Mouse (Mus musculus): ENCODE results near the gene Atf6b.

Atf6b gene

DNA sequence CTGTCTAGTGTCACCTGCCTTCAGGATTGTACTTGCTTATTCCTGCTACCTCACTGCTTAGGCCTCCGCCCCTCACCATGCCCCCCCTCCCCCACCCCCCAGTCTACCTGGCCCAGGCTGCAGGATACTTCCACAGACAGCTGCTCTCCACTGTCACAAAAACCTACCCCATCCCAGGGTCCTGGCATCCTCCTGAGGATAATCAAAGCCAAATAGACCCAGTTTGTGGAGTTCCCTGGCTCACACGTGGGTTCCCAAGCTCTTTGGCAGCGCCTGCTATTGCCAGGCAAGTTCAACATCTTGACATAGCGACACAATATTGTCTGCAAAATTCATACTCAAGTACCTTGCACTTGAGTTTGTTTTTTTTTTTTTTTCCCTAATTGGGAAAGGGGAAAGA is 33.7 kb downstream of the Atf6b start:
- DNase-seq (ENCODE audit: low read depth, low spot score) = no peak
- Histone ChIP-seq H3K36me3 (ENCODE audit: control insufficient read depth, insufficient read depth, low read length, poor library complexity, severe bottlenecking) (no peaks in the 10 kb centered on the region), H3K27me3 (ENCODE audit: control insufficient read depth, insufficient read depth, low read length, poor library complexity, severe bottlenecking) (no peaks in the 10 kb centered on the region)

DNA sequence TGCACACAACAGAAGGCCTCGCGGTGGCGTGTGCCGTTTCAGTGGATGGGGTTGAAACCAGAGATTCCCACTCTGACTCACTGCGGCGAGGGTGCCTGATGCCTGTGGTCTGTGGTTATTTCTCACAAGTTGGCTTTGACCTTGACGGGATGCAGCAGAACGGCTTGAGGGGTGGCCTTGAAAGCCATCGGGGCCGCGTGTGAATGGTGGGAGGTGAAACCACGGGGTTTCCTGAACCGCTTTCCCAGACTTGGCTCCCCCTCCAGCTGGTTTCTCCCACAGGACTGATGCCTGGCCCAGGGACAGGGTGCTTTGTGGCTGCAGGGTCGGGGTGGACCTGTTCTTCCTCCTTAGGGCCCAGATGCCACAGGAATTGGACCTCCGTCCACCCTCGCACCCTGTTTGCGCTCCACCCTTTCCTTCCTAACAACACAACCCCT is 34.2 kb downstream of the Atf6b start:
- H3K36me3 ChIP-seq (ENCODE audit: control insufficient read depth, insufficient read depth, low read length, poor library complexity, severe bottlenecking) = no peaks in the 10 kb centered on the region
- no peak for DNase-seq (ENCODE audit: low read depth, low spot score)
- no peaks in the 10 kb centered on the region for H3K27me3 ChIP-seq (ENCODE audit: control insufficient read depth, insufficient read depth, low read length, poor library complexity, severe bottlenecking)

DNA sequence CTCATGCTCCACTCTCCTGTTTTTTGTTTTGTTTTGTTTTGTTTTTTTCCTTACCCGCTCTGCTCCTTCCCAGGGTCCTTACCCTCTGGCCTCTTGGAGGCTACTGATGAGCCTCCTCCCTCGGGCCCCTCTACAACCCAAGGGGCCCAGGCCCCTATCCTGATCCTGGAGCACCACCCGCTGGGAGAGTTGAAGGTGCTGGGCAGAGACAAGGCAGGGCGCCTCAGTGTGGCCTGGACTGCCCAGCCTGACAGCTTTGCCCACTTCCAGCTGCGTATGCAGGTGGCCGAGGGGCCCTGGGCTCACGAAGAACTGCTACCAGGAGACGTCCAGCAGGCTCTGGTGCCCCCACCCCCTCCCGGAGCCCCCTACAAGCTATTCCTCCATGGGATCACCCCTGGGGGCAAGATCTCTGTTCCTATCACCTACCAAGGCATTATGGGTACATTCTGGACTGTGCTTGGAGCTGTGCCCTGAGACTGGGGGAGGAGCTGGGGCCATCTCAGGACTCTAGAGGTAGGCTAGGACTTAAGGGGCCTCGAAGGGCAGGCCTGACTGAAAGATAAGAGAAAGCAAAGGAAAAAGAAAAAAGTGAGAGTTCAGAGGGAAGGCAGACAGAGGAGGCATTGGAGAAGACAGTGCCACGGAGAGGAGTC is 35.1 kb downstream of the Atf6b start:
- DNase-seq (ENCODE audit: low read depth, low spot score) = no peak

GRCm38 (mm10) chr17:34683179-34683578 is 36.2 kb downstream of the Atf6b start:
- Histone ChIP-seq H3K36me3 (ENCODE audit: control insufficient read depth, insufficient read depth, low read length, poor library complexity, severe bottlenecking) (no peaks in the 10 kb centered on the region), H3K27me3 (ENCODE audit: control insufficient read depth, insufficient read depth, low read length, poor library complexity, severe bottlenecking) (no peaks in the 10 kb centered on the region)
- DNase-seq (ENCODE audit: low read depth, low spot score) = no peak

More for the DNA sequence above, 35.1 kb downstream of the Atf6b start:
- Histone ChIP-seq H3K27me3 (ENCODE audit: control insufficient read depth, insufficient read depth, low read length, poor library complexity, severe bottlenecking) (no peaks in the 10 kb centered on the region), H3K36me3 (ENCODE audit: control insufficient read depth, insufficient read depth, low read length, poor library complexity, severe bottlenecking) (no peaks in the 10 kb centered on the region)

DNA sequence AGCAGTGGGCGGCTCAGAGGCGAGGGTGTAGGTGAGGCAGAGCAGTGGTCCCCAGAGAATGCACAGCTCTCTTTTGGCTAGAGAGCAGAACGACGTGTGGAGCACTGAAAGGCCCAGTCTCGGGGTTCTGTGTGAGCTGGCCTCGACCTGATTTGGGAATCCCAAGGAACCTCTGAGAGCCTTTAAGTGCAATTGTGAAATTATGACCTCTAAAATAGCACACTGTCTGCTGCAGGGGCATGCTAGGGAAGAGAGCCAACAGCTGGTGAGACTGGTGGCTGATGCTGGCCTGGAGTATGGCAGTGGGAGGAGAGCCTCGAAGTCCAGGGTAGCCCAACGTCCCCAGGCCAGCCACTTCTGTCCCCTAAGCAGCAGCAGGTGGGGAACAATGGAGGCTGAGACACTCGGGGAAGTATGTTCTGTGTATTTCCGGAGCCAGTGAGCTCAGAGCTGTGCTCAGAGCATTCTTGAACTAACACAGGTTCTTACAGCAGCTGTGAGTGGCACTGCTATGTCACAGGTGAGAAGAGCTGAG is 36.8 kb downstream of the Atf6b start:
- Histone ChIP-seq H3K27me3 (ENCODE audit: control insufficient read depth, insufficient read depth, low read length, poor library complexity, severe bottlenecking) (no peaks in the 10 kb centered on the region), H3K36me3 (ENCODE audit: control insufficient read depth, insufficient read depth, low read length, poor library complexity, severe bottlenecking) (no peaks in the 10 kb centered on the region)
- no peak for DNase-seq (ENCODE audit: low read depth, low spot score)

- no peaks in the 10 kb centered on the region for H3K36me3 ChIP-seq (ENCODE audit: control insufficient read depth, insufficient read depth, low read length, poor library complexity, severe bottlenecking)
- H3K27me3 ChIP-seq (ENCODE audit: control insufficient read depth, insufficient read depth, low read length, poor library complexity, severe bottlenecking) = no peaks in the 10 kb centered on the region
- DNase-seq (ENCODE audit: low read depth, low spot score) = no peak
Measured at GRCm38 (mm10) chr17:34684253-34684893, 37.4 kb downstream of the Atf6b start.

- no peaks in the 10 kb centered on the region for H3K27me3 ChIP-seq (ENCODE audit: control insufficient read depth, insufficient read depth, low read length, poor library complexity, severe bottlenecking)
- H3K36me3 ChIP-seq (ENCODE audit: control insufficient read depth, insufficient read depth, low read length, poor library complexity, severe bottlenecking) = no peaks in the 10 kb centered on the region
- DNase-seq (ENCODE audit: low read depth, low spot score) = no peak
Measured at GRCm38 (mm10) chr17:34685120-34686110, 38.5 kb downstream of the Atf6b start.

- Histone ChIP-seq H3K36me3 (ENCODE audit: control insufficient read depth, insufficient read depth, low read length, poor library complexity, severe bottlenecking) (no peaks in the 10 kb centered on the region), H3K27me3 (ENCODE audit: control insufficient read depth, insufficient read depth, low read length, poor library complexity, severe bottlenecking) (no peaks in the 10 kb centered on the region)
- DNase-seq (ENCODE audit: low read depth, low spot score) = no peak
Measured at GRCm38 (mm10) chr17:34688889-34689288, 41.9 kb downstream of the Atf6b start.

DNA sequence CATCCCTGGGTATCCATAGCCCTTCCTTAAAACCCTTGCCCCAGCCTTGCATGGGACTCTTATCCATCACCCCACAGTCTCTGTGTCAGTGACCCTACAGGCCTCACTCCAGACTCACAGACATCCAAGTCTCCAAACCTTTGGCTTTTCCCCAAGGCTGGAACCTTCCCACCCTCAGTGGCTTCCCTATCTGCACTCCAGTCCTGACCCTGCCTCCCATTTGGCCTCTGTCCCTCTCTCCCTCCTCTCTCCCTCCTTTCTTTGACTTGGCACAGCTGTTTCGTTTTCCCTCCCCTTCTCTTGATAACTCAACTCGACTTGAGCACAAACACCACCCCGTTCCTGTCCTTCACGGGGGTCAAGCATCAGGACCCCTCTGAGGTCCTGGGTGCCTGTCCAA is 43.5 kb downstream of the Atf6b start:
- no peak for DNase-seq (ENCODE audit: low read depth, low spot score)
- Histone ChIP-seq H3K36me3 (ENCODE audit: control insufficient read depth, insufficient read depth, low read length, poor library complexity, severe bottlenecking) (no peaks in the 10 kb centered on the region), H3K27me3 (ENCODE audit: control insufficient read depth, insufficient read depth, low read length, poor library complexity, severe bottlenecking) (no peaks in the 10 kb centered on the region)

- no peak for DNase-seq (ENCODE audit: low read depth, low spot score)
- H3K27me3 ChIP-seq (ENCODE audit: control insufficient read depth, insufficient read depth, low read length, poor library complexity, severe bottlenecking) = no peaks in the 10 kb centered on the region
Measured at GRCm38 (mm10) chr17:34692906-34693305, 46.0 kb downstream of the Atf6b start.

GRCm38 (mm10) chr17:34699575-34700408 is 52.8 kb downstream of the Atf6b start:
- no peaks in the 10 kb centered on the region for H3K27me3 ChIP-seq (ENCODE audit: control insufficient read depth, insufficient read depth, low read length, poor library complexity, severe bottlenecking)
- DNase-seq (ENCODE audit: low read depth, low spot score) = no peak
- no peaks in the 10 kb centered on the region for H3K36me3 ChIP-seq (ENCODE audit: control insufficient read depth, insufficient read depth, low read length, poor library complexity, severe bottlenecking)

More at GRCm38 (mm10) chr17:34692906-34693305, 46.0 kb downstream of the Atf6b start:
- H3K36me3 ChIP-seq (ENCODE audit: control insufficient read depth, insufficient read depth, low read length, poor library complexity, severe bottlenecking) = no peaks in the 10 kb centered on the region

DNA sequence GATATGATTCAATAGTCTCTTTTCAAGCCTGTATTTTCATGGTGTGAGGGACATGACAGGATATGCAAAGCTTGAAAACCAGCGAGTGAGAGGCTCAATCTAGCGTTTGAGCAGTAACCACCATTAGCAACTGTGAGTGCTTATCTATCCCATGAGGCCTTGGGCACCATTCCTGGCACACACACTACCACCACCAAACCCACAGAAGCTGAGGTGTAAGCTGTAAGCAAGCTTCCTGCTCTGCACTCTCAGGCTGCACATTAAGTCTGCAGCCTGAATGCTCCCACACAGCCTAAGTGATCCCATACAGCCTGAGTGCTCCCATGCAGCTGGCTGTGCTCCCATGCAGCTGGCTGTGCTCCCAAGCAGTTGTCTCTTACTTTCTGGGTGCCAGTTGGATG is 53.7 kb downstream of the Atf6b start:
- H3K36me3 ChIP-seq (ENCODE audit: control insufficient read depth, insufficient read depth, low read length, poor library complexity, severe bottlenecking) = no peaks in the 10 kb centered on the region
- H3K27me3 ChIP-seq (ENCODE audit: control insufficient read depth, insufficient read depth, low read length, poor library complexity, severe bottlenecking) = no peaks in the 10 kb centered on the region
- DNase-seq (ENCODE audit: low read depth, low spot score) = no peak
